Mouse (Mus musculus): Measurements from ENCODE around the gene Wwtr1. TPM values are rescaled to one million over a fixed set of nuclear protein-coding genes. Genes with fewer than 3 reads are reported as not detected.

The Wwtr1 gene
- 0.09 TPM for total RNA-seq (2023)

DNA sequence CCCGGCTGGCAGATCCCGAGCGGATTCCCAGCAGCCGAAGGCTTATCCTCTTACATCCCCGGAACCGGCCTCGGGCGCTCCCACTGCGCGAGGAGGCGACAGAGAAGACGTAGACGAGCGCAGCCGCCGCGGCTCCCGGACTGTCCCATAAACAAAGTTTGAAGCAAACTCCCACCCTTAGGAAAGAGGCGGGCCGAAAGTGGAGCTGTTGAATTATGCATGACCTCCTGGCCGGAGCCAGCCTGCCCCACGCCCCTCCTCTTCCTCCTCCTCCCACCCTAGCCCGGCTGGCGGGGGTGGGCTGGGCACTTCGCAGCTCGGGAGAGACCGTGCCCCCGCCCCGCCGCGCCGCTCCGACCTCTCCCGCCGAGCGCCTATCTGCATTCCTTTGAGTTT lies at the start of gene Wwtr1:
Wwtr1 (minus strand) TSS at position 251 of the 396 bp plus-strand sequence.

DNA sequence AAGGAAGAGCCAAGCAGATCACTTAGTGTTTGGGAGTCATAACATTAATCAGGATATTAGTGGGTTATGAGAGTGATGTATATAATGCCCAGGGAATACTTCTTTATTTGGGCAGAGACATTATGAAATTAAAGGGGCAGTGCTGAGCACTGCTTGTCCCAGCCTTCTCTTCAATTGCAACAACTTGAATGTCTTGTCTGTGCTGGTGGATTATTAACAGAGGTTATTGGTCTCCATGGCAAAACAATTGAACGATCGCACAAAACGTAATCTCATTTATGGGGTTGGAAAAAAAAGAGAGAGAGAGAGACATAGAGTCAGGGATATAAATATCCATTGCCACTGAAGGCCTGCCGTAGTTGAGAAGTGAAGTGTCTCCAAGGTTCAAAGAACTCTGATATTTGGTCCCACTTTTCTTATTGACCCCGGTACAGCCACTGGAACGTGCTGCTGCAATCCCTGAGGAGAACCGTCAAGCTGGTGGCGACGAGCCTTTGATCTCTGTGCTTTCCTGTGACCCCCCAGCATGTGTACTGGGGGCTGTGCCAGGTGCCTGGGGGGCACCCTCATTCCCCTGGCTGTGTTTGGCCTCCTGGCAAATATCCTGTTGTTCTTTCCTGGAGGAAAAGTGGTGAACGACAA lies 150.5 kb downstream of the Wwtr1 start, which contains the start of gene Tm4sf4:
Tm4sf4 (plus strand) TSS at position 226 of the 642 bp plus-strand sequence.

Other genes starting within 250 kb of the Wwtr1 start
- not detected for gene Tm4sf4, start 150.6 kb downstream of the Wwtr1 start, total RNA-seq (2023)
- gene Commd2, start 75.8 kb upstream of the Wwtr1 start, total RNA-seq (2023) = 26.0 TPM
- not detected for gene Ankub1, start 116.9 kb upstream of the Wwtr1 start, total RNA-seq (2023)
- gene Rnf13, start 160.2 kb upstream of the Wwtr1 start, total RNA-seq (2023) = 53.0 TPM